8 mouse cellular contexts compared by ENCODE assay signal in genomic region chr1:133025051-133025795, GRCm38 (mm10). TPM values are rescaled to one million over a fixed set of nuclear protein-coding genes. Genes with fewer than 3 reads are reported as not detected.
DNase-seq lines count a peak whose midpoint lies in the region; ATAC-seq and TF ChIP-seq lines count a peak whose summit lies in the region.

No protein-coding gene starts in this region.

- peak overlapping the region; percentile 91 for H3K4me3 ChIP-seq in E14TG2a.4 (replicated peaks; ENCODE audit: low read length)
- H3K4me3 ChIP-seq in forebrain, embryonic 13.5 days: peak overlapping the region; percentile 93
- peak overlapping the region; percentile 85 for H3K4me3 ChIP-seq in liver, postnatal 0 days (ENCODE audit: low read depth, low read length)
- H3K4me3 ChIP-seq in neural tube, embryonic 14.5 days (ENCODE audit: low read depth, low read length): peak overlapping the region; percentile 95

- intact Hi-C loops in heart, postnatal 10 days (cut with DNase I): no loop called here

- no peaks in the 10 kb centered on the region for H3K9me3 ChIP-seq in E14TG2a.4 (ENCODE audit: low read length)
- no peaks in the 10 kb centered on the region for H3K9me3 ChIP-seq in forebrain, embryonic 13.5 days (replicated peaks)
- no peaks in the 10 kb centered on the region for H3K9me3 ChIP-seq in liver, postnatal 0 days (ENCODE audit: low read length)
- H3K9me3 ChIP-seq in neural tube, embryonic 14.5 days (ENCODE audit: control insufficient read depth, low read length): no peaks in the 10 kb centered on the region

- H3K27me3 ChIP-seq in E14TG2a.4 (ENCODE audit: insufficient read depth, low read length): no peaks in the 10 kb centered on the region
- no peaks in the 10 kb centered on the region for H3K27me3 ChIP-seq in forebrain, embryonic 13.5 days
- H3K27me3 ChIP-seq in liver, postnatal 0 days (ENCODE audit: insufficient read depth, low read length): no peaks in the 10 kb centered on the region
- H3K27me3 ChIP-seq in neural tube, embryonic 14.5 days (ENCODE audit: control insufficient read depth, insufficient read depth, low read length): no peaks in the 10 kb centered on the region

- peak overlapping the region; percentile 93 for H3K9ac ChIP-seq in forebrain, embryonic 13.5 days
- peak overlapping the region; percentile 95 for H3K9ac ChIP-seq in liver, postnatal 0 days (replicated peaks)
- peak overlapping the region; percentile 94 for H3K9ac ChIP-seq in neural tube, embryonic 14.5 days (replicated peaks; ENCODE audit: low read depth, low read length)

- peak; percentile 25; the same call in 1 of the 2 replicates for TF ChIP-seq EP300 in liver, postnatal 0 days (IDR thresholded peaks at IDR 0.05; ENCODE audit: low read depth)

- peak overlapping the region; percentile 72 for H3K4me2 ChIP-seq in forebrain, embryonic 13.5 days
- H3K4me2 ChIP-seq in liver, postnatal 0 days (ENCODE audit: low read depth, low read length): peak overlapping the region; percentile 68
- peak overlapping the region; percentile 61 for H3K4me2 ChIP-seq in neural tube, embryonic 14.5 days (ENCODE audit: low read depth, low read length)

- DNase-seq in c-Kit-positive CD71-positive TER-119-positive erythroid progenitor cells, embryonic 14.5 days (ENCODE audit: low spot score): peak; percentile 91
- DNase-seq in heart, postnatal 10 days: peak; percentile 90 to 91
- peak; percentile 79 for DNase-seq in large intestine, adult 2 months (ENCODE audit: low read depth, low spot score)
- peak; percentile 91 for DNase-seq in liver, postnatal 0 days
- peak; percentile 87 for DNase-seq in testis, postnatal 10 days (ENCODE audit: low spot score)

- TF ChIP-seq CTCF in E14TG2a.4 (conservative IDR thresholded peaks at IDR 0.05; ENCODE audit: low read length): no peak
- TF ChIP-seq CTCF in liver, postnatal 0 days (IDR thresholded peaks at IDR 0.05; ENCODE audit: low read depth): 0 out of 2 replicates have a peak, but pooled peaks have one; percentile 9

- peaks cover 57% of the 10 kb centered on the region for H3K4me1 ChIP-seq in E14TG2a.4 (replicated peaks; ENCODE audit: low read depth, low read length)
- H3K4me1 ChIP-seq in forebrain, embryonic 13.5 days: peaks cover 13% of the 10 kb centered on the region
- peaks cover 32% of the 10 kb centered on the region for H3K4me1 ChIP-seq in liver, postnatal 0 days (ENCODE audit: insufficient read depth)
- peaks cover 6% of the 10 kb centered on the region for H3K4me1 ChIP-seq in neural tube, embryonic 14.5 days (ENCODE audit: control insufficient read depth, insufficient read depth, low read length)

- ATAC-seq in forebrain, embryonic 13.5 days: peak; percentile 96
- ATAC-seq in liver, postnatal 0 days: peak; percentile 98
- ATAC-seq in neural tube, embryonic 14.5 days (ENCODE audit: low read depth): peak; percentile 97

- 1% methylated on average over 40 of the region's 40 CpGs for WGBS in forebrain, embryonic 13.5 days
- WGBS in large intestine, adult 2 months: under 1% methylated on average over 40 of the region's 40 CpGs
- WGBS in liver, postnatal 0 days (ENCODE audit: insufficient replicate concordance): under 1% methylated on average over 40 of the region's 40 CpGs
- WGBS in neural tube, embryonic 14.5 days: under 1% methylated on average over 40 of the region's 40 CpGs

- peaks cover 4% of the 10 kb centered on the region for H3K36me3 ChIP-seq in E14TG2a.4 (ENCODE audit: insufficient read depth, low read length)
- H3K36me3 ChIP-seq in forebrain, embryonic 13.5 days (ENCODE audit: poor library complexity, severe bottlenecking): no peaks in the 10 kb centered on the region
- H3K36me3 ChIP-seq in liver, postnatal 0 days (replicated peaks; ENCODE audit: insufficient read depth, low read length): no peaks in the 10 kb centered on the region
- H3K36me3 ChIP-seq in neural tube, embryonic 14.5 days (ENCODE audit: control insufficient read depth, insufficient read depth, low read length): no peaks in the 10 kb centered on the region

- peak overlapping the region; percentile 86 for H3K27ac ChIP-seq in forebrain, embryonic 13.5 days
- H3K27ac ChIP-seq in liver, postnatal 0 days (ENCODE audit: low read depth): peak overlapping the region; percentile 95
- peak overlapping the region; percentile 85 for H3K27ac ChIP-seq in neural tube, embryonic 14.5 days (ENCODE audit: low read depth, low read length)

RNA-seq across cellular contexts. Expression of gene Mdm4, which starts 5.1 kb away (rescaled TPM):
- 44.8 and 46.3 TPM in 2 replicates for polyA plus RNA-seq in forebrain, embryonic 13.5 days (2015; fragmentation: Nextera tagmentation; extraction: Ambion mirVana)
- 10 to 100 TPM; 48.9 to 49.0 TPM for total RNA-seq in heart, postnatal 10 days (2021)
- polyA plus RNA-seq in large intestine, adult 2 months (2012; rRNA removed): 17.0 and 38.6 TPM in 2 replicates
- 5.8 and 9.0 TPM in 2 replicates for polyA plus RNA-seq in liver, postnatal 0 days (2015; fragmentation: Nextera tagmentation; extraction: Ambion mirVana)
- 50.9 and 78.8 TPM in 2 replicates for polyA plus RNA-seq in neural tube, embryonic 14.5 days (2014; fragmentation: Nextera tagmentation; extraction: Ambion mirVana)

RNA-seq across cellular contexts. Expression of gene Pik3c2b, which starts 20.2 kb away (rescaled TPM):
- 15.5 and 15.9 TPM in 2 replicates for polyA plus RNA-seq in forebrain, embryonic 13.5 days (2015; fragmentation: Nextera tagmentation; extraction: Ambion mirVana)
- 10 to 100 TPM; 26.1 to 36.5 TPM for total RNA-seq in heart, postnatal 10 days (2021)
- 20.3 and 35.8 TPM in 2 replicates for polyA plus RNA-seq in large intestine, adult 2 months (2012; rRNA removed)
- polyA plus RNA-seq in liver, postnatal 0 days (2015; fragmentation: Nextera tagmentation; extraction: Ambion mirVana): 0.83 and 1.00 TPM in 2 replicates
- polyA plus RNA-seq in neural tube, embryonic 14.5 days (2014; fragmentation: Nextera tagmentation; extraction: Ambion mirVana): 14.2 and 17.2 TPM in 2 replicates

Comparison
In these comparisons a context has a peak if more than half of its experiments do, and no peak if none do; other contexts are left out.
1. Peak in every context shown above with its lines: DNase-seq, ATAC-seq, H3K4me3 ChIP-seq and H3K27ac ChIP-seq.